Mouse (Mus musculus) cerebellum, adult (tissue): ENCODE results near the gene Ism2.

Experiments used
- ATAC-seq: cut with Nextera tagmentation; 2 replicates; pipeline ENCODE4 v1.9.2; 2017; ENCODE audit warnings: mild to moderate bottlenecking, moderate library complexity, mixed read lengths; ENCODE audit not compliant: insufficient number of reproducible peaks, low FRiP score, low TSS enrichment

The Ism2 gene

DNA sequence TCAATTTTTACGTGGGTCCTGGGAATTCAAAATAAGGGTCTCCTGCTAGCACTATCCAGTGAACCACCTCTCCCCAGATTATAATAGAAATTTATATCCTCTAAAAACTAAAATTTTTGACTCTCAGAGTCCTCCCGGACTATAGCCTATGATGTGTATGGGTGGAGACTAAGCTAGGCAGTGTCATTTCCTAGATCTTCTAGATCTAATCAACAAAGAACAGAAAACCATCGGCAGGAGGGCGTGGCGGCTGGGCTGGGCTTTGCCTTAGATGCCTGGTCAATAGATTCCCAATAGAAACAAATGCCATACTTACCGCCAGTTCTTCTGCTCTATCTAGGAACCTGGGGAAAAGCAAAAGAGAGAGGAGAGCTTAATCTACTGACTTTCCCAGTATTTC, 49.3 kb downstream of the Ism2 start:
- ATAC-seq, result no peak

DNA sequence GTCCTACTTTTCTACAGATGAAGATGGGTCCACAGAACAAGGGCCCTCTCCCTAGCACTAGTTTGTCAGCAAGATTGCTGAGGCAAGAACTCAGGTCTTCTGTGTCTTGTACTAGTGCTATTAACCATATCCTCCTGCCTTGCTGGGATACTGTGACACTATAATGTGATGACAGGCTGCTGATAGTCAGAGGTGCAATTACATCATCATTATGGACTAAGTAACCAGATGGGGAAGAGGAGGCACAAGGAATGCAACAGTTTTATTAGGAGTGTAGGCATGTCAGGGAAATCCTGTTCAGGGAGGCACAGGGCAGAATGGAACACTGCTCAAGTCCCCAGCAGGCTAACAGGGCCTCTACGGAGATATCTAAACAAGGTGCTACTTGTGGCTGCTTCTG, 60.9 kb downstream of the Ism2 start, which contains the start of gene Noxred1:
Noxred1 (minus strand) TSS at position 101 of the 400 bp plus-strand sequence.
- ATAC-seq, result no peak

GRCm38 (mm10) chr12:87236882-87237483, 62.5 kb downstream of the Ism2 start:
- no peak for ATAC-seq

- ATAC-seq, result no peak
These were observed 69.1 kb downstream of the Ism2 start for GRCm38 (mm10) chr12:87230379-87230895.

DNA sequence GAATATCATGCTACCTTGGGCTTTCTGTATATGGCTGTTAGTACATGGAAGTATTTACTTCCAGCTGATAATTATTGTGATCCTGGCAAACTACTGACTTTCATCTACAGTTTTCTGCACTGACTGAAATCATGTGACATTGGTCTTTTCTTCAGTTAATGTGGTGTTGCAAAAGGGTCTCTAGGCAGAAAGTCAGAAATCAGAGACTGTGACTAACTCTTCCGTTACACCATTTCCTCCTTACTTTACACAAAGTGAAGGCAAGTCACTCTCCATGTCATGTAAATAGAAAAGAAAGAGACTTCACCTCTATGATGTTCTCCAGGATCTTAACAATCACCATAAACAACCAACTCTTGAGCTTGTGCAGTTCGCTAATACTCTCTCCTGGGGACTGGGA, 69.9 kb downstream of the Ism2 start:
- no peak for ATAC-seq
